Mouse (Mus musculus) lung, adult 2 months (tissue): ENCODE data around the gene Tbata. TPM values are rescaled to one million over a fixed set of nuclear protein-coding genes. Genes with fewer than 3 reads are reported as not detected.
A peak's percentile ranks its signal among the peaks of the same experiment; 100 is the strongest.

Source experiments
- DNase-seq: peaks from one replicate; pipeline ENCODE4 v3.0.0; 2022
- H3K4me1 ChIP-seq: fragments of 200-500 bp; 2 replicates; pipeline ENCODE4 v1.6.1; 2011; ENCODE audit warnings: low read length; ENCODE audit not compliant: control insufficient read depth, insufficient read depth
- H3K4me3 ChIP-seq: fragments of 200-500 bp; replicated peaks from 2 replicates; pipeline ENCODE3; 2011; ENCODE audit warnings: low read depth, mild to moderate bottlenecking, control low read depth, low read length; ENCODE audit errors: extremely low read depth
- CTCF ChIP-seq: fragments of 200-500 bp; IDR thresholded peaks from 2 replicates; pipeline ENCODE4 v1.5.1; 2011; ENCODE audit warnings: mild to moderate bottlenecking, low read length, control low read depth; ENCODE audit not compliant: insufficient read depth
- POLR2A ChIP-seq: fragments of 200-500 bp; IDR thresholded peaks from 2 replicates; pipeline ENCODE4 v1.6.1; 2011; ENCODE audit warnings: low read depth, mild to moderate bottlenecking, control low read depth, low read length, borderline replicate concordance; ENCODE audit errors: extremely low read depth
- WGBS: fragments of 180-500 bp; shearing (Covaris S2); methylation state at CpG from one replicate; pipeline ENCODE4 v1.1.7; 2018; 5-methylcytosine and 5-hydroxymethylcytosine counted together
- polyA plus RNA-seq: library from polyadenylated mRNA; depleted of rRNA; stranded (reverse); fragments of >200 nt; gene quantifications from 2 replicates; pipeline ENCODE4 v1.2.3, GENCODE M21; 2012

Tbata gene
- polyA plus RNA-seq, 1 experiment = 4.1 TPM

DNA sequence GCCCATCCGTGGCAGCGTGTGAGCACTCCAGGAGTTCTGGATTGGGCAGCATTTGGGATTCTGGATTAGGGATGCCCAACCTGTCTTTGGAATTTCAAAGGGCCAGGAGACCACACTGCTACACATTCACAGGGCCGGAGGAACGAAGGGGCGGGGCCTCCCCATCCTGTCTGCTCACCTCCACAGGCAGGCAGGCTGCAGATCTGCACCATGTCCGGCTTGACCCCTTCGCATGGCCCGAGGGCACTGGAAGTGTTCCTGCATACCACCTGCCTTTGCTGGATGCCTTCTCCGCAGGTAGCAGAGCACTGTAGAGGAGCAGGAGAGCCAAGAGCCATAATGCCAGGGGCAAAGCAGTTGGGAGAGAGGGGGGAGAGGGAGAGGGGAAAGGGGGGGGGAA, 29.2 kb downstream of the Tbata start:
- no peak overlapping the region for H3K4me3 ChIP-seq
- 77% methylated on average over 9 of the region's 9 CpGs for WGBS
- no peak for DNase-seq
- no peaks in the 10 kb centered on the region for H3K4me1 ChIP-seq
- no peak for TF ChIP-seq POLR2A
- TF ChIP-seq CTCF = no peak

DNA sequence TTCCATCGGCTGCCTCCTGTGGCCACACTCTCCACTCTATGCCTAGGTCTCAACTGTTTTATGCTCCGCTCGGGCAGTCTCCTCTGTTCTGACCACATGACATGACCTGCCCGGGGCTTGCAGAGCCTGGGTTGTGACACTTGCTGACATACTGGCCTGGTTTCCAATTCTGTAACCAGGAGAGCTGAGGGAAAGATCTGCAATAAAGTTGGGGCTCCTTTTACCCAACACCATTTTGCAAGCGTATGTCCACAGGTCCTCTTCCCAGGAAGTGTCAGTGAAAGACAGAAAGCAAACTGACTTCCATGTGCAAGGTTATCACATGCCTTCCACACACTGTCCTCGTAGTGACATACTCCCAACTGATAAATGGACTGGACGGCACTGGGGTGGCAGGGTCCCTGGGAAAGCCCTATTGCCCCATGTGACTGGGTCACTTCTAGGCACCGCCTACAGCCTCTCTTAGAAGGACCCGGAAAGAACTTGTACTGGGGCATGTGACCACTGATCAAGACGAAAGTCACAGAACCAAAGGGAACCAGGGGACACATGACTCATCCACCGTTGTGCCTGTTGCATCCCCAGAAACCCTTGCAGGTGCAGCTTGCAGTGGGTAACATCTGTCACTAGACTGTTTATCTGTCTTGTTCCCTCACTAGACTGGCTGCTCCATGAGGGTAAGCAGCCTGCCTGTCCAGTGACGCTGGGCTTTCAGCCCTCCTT, 30.0 kb downstream of the Tbata start:
- DNase-seq = no peak
- Histone ChIP-seq H3K4me3 (no peak overlapping the region), H3K4me1 (no peaks in the 10 kb centered on the region)
- 70% methylated on average over 12 of the region's 12 CpGs for WGBS
- TF ChIP-seq POLR2A (no peak), CTCF (no peak)

DNA sequence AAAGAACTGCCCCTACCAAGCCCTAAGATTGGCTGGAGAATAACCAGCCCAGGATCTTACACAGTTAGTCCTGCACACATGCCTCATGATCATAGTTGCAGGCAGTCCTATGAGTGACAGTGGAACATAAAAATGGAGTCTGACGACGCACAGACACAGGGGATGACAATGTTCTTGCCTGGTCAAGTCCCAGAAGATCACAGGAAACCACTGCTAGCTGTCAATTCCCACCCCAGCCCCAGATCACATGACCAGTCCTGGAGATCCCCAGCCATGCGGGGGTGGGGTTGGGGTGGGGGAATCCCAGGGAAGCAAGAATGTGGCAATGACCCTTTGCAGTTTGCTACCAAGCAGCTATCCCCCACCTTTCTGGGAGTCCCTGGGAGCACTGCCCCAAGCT, 32.2 kb downstream of the Tbata start:
- DNase-seq = no peak
- Histone ChIP-seq H3K4me3 (no peak overlapping the region), H3K4me1 (no peaks in the 10 kb centered on the region)
- WGBS = 50% methylated on average over 3 of the region's 3 CpGs
- TF ChIP-seq POLR2A (no peak), CTCF (no peak)

DNA sequence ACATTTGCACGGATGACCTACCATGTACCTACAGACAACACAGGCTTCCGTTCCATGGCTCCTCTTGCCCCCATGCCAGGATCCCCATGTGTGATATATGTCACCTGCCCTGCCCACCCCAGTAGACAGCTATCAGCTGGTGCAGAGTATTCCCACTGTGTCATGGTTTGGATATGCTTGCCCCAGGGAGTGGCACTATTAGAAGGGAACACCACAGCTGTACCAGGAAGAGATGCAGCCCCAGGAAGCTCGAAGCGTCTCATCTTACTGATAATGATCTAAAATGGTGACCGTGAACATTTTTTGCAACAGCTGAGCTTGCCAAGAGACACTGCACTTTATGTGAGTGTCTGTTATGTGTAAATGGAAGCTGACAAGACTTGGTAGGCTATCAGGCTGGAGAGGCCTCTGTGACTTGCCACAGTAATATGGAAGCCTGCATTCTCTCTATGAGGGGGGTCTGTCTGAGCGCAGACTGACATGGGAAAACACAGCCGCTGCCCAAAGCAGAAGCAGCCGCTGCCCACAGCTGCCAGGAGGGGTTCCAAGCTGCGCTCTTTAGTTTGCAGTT, 36.4 kb downstream of the Tbata start:
- Histone ChIP-seq H3K4me1 (no peaks in the 10 kb centered on the region), H3K4me3 (no peak overlapping the region)
- TF ChIP-seq CTCF = no peak
- TF ChIP-seq POLR2A = no peak
- DNase-seq = no peak
- 74% methylated on average over 9 of the region's 9 CpGs for WGBS

DNA sequence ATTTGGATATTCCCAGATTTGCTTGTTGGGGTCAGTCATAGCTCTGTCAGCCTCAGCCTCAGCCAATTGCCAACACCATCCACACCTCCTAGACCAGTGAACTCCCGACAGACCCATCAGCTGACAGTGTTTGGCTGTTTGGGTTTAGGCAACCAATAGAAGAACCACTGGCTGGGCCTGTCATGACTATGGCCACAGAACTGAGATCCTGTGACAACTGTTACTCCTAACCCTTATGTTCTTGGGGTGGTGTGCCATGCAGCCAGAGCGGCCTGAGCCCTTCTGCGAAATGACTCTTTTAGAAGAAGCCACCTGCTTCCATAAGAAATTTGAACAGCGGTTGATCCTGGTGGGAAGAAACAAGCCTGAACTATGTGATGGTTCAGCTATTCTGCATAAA, 39.4 kb downstream of the Tbata start:
- H3K4me3 ChIP-seq = no peak overlapping the region
- H3K4me1 ChIP-seq = no peaks in the 10 kb centered on the region
- DNase-seq = no peak
- TF ChIP-seq CTCF (no peak), POLR2A (no peak)
- WGBS = 81% methylated on average over 4 of the region's 4 CpGs

DNA sequence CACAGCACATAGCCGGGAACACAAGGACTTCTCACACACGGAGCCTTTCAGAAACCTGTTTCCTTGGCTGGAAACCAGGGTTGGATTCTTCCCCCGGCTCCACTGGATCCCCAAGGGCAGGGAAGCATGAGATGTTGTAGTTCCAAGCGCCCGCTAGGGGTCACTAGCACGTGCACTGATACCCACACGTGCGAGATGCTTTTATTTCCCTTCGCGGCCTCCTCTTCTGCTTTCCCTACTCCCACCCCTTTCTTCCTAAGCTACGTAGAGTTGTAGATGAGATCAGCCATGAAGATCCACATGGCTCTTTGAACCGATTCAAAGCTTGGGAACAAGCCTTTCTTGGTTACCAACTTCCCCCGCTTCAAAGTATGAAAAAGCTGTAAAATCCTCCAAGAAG, 40.0 kb downstream of the Tbata start:
- TF ChIP-seq CTCF (peak; percentile 81), POLR2A (no peak)
- H3K4me1 ChIP-seq = no peaks in the 10 kb centered on the region
- WGBS = 9% methylated on average over 13 of the region's 13 CpGs
- DNase-seq = peak; percentile 40
- no peak overlapping the region for H3K4me3 ChIP-seq

DNA sequence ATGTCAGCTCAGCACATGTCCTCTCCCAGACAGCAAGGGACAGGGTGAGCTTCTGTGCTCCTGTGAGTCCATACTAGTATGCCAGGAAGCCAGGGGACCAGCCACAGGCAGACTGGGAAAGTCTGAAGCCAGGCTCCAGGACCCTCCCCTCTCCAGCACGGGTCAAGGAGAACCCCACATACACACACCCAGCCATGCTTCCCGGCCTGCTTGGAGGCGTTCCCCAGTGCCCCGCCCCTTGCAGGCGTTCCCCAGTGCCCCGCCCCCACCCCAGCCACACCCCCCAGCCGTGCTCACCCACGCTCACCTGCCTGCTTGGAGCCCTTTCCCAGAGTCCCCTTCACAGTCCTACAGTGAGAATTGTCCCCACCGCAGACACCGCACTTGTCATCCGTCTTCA, 41.1 kb downstream of the Tbata start:
- Histone ChIP-seq H3K4me3 (no peak overlapping the region), H3K4me1 (no peaks in the 10 kb centered on the region)
- 22% methylated on average over 11 of the region's 11 CpGs for WGBS
- TF ChIP-seq POLR2A = no peak
- TF ChIP-seq CTCF = no peak
- DNase-seq = no peak

DNA sequence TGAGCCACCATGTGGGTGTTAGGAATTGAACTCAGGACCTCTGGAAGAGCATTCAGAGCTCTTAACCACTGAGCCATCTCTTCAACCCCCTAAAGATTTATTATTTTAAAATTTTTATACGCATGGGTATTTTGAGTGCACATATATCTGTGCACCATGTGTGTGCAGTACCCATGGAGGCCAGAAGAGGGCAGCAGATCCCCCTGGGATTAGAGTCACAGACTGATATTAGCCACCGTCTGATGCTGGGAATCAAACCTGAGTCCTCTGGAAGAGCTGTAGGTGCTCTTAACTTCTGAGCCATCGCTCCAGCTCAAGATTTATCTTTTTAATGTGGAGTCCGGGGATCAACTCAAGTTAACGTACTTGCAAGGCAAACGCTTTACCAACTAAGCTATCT, 43.9 kb downstream of the Tbata start:
- WGBS = 97% methylated on average over 6 of the region's 6 CpGs
- Histone ChIP-seq H3K4me1 (no peaks in the 10 kb centered on the region), H3K4me3 (no peak overlapping the region)
- DNase-seq = no peak
- no peak for TF ChIP-seq POLR2A
- TF ChIP-seq CTCF = peak; percentile 25; the same call in 1 of the 2 replicates

DNA sequence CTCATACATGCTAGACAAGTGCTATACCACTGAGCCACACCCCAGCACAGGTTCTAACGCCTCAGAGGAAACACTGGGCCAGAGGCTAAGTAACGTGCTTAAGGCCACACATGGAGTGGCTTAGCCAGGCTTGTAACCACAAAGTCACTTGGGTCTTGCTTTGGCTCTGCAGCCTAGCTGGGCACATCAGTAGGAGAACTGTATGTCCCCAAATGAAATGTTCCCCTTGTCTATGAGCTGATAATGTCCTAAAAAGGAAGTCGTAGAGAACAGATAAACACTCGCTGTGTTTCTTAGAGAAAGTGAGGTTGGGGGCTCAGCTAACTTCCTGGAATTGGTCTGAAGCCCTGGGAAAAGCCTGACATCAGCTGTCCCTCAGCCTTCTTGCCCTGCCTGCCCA, 44.4 kb downstream of the Tbata start:
- H3K4me3 ChIP-seq = no peak overlapping the region
- H3K4me1 ChIP-seq = no peaks in the 10 kb centered on the region
- WGBS = 54% methylated on average over 4 of the region's 4 CpGs
- TF ChIP-seq POLR2A (no peak), CTCF (no peak)
- no peak for DNase-seq

DNA sequence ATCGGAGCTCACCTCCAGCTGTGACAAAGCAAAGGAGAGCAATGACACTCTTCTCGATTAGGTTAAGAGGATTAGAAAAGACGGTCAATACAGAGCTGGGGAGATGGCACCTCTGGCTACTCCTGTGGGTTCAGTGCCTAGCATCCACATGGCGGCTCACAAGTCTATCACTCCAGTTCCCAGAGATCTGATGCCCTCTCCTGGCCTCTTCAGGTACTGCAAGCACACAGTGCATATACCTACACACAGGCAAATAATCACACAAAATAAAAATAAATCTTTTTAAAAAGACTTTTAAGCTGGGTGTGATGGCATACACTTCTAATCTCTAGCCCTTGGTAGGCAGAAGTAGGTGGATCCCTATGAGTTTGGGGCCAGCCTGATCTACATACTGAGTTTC, 47.6 kb downstream of the Tbata start:
- no peak for TF ChIP-seq POLR2A
- TF ChIP-seq CTCF = 0 out of 2 replicates have a peak, but pooled peaks have one; percentile 1
- 92% methylated on average over 4 of the region's 4 CpGs for WGBS
- no peak for DNase-seq
- H3K4me1 ChIP-seq = no peaks in the 10 kb centered on the region
- H3K4me3 ChIP-seq = no peak overlapping the region
